Mouse (Mus musculus) neural tube, embryonic 13.5 days (tissue): ENCODE results near the gene Napepld. TPM values are rescaled to one million over a fixed set of nuclear protein-coding genes. Genes with fewer than 3 reads are reported as not detected.
"Not testable (repeated sequence)": the region's sequence is repeated elsewhere in the genome, so short reads cannot be mapped to it uniquely, and the experiment has no call there.

ENCODE experiments used
- ATAC-seq: fragments of 200-750 bp; cut with Nextera tagmentation; 2 replicates; pipeline ENCODE4 v1.8.0; 2017; ENCODE audit warnings: low read depth, mild to moderate bottlenecking, moderate TSS enrichment, moderate library complexity
- H3K27ac ChIP-seq: fragments of 300-500 bp; sonication (generic); replicated peaks from 2 replicates; pipeline ENCODE4 v1.5.1; 2015; ENCODE audit warnings: moderate library complexity, mild to moderate bottlenecking, inconsistent platforms
- H3K27me3 ChIP-seq: fragments of 300-500 bp; sonication (generic); 2 replicates; pipeline ENCODE4 v1.6.1; 2015; ENCODE audit warnings: mild to moderate bottlenecking, inconsistent platforms
- H3K36me3 ChIP-seq: fragments of 300-500 bp; sonication (generic); 2 replicates; pipeline ENCODE4 v1.6.1; 2015; ENCODE audit warnings: mild to moderate bottlenecking, inconsistent platforms
- H3K4me1 ChIP-seq: fragments of 300-500 bp; sonication (generic); replicated peaks from 2 replicates; pipeline ENCODE4 v1.6.1; 2015; ENCODE audit warnings: inconsistent platforms
- H3K4me2 ChIP-seq: fragments of 300-500 bp; sonication (generic); 2 replicates; pipeline ENCODE4 v1.6.1; 2015; ENCODE audit warnings: inconsistent platforms, mild to moderate bottlenecking, moderate library complexity
- H3K4me3 ChIP-seq: fragments of 300-500 bp; sonication (generic); 2 replicates; pipeline ENCODE4 v1.5.1; 2015; ENCODE audit warnings: mild to moderate bottlenecking, inconsistent platforms
- H3K9ac ChIP-seq: fragments of 300-500 bp; sonication (generic); 2 replicates; pipeline ENCODE4 v1.6.1; 2015; ENCODE audit warnings: moderate library complexity, mild to moderate bottlenecking, inconsistent platforms
- H3K9me3 ChIP-seq: fragments of 300-500 bp; sonication (generic); 2 replicates; pipeline ENCODE4 v1.6.1; 2016; ENCODE audit warnings: inconsistent platforms
- WGBS: fragments of 180-500 bp; shearing (Covaris S2); methylation state at CpG from one replicate; pipeline ENCODE4 v1.1.7; 2015; 5-methylcytosine and 5-hydroxymethylcytosine counted together
- polyA plus RNA-seq: library from polyadenylated mRNA; unstranded; fragments of >200 nt; fragmentation: Nextera tagmentation; extraction: Ambion mirVana; gene quantifications from 2 replicates; pipeline ENCODE4 v1.2.1, GENCODE M21; 2015

Napepld gene
- polyA plus RNA-seq, 1 experiment from 2014 or later, result 2.0 TPM

GRCm38 (mm10) chr5:21732177-21732911 is 31.1 kb upstream of the Napepld start:
- ATAC-seq, result peak; percentile 44
- Histone ChIP-seq H3K4me3 (no peak overlapping the region), H3K4me1 (peaks cover 30% of the 10 kb centered on the region), H3K4me2 (0 out of 2 replicates have a peak overlapping the region, but pooled peaks have one; percentile 24), H3K9ac (0 out of 2 replicates have a peak overlapping the region, but pooled peaks have one; percentile 45), H3K27ac (peak overlapping the region; percentile 93), H3K27me3 (no peaks in the 10 kb centered on the region), H3K9me3 (no peaks in the 10 kb centered on the region), H3K36me3 (no peaks in the 10 kb centered on the region)
- 24% methylated on average over 3 of the region's 3 CpGs for WGBS

- Histone ChIP-seq H3K9ac (no peak overlapping the region), H3K27me3 (no peaks in the 10 kb centered on the region), H3K4me2 (no peak overlapping the region), H3K9me3 (no peaks in the 10 kb centered on the region), H3K36me3 (no peaks in the 10 kb centered on the region), H3K27ac (no peak overlapping the region), H3K4me1 (peaks cover 38% of the 10 kb centered on the region), H3K4me3 (no peak overlapping the region)
- no peak for ATAC-seq
- 87% methylated on average over 5 of the region's 5 CpGs for WGBS
Observed at GRCm38 (mm10) chr5:21729107-21729506, 27.9 kb upstream of the Napepld start.

- WGBS, result 20% methylated on average over 7 of the region's 7 CpGs
- H3K9ac ChIP-seq, result peak overlapping the region; percentile 31; the same call in 1 of the 2 replicates
- H3K36me3 ChIP-seq, result no peaks in the 10 kb centered on the region
Observed at GRCm38 (mm10) chr5:21724872-21725271, 23.7 kb upstream of the Napepld start.

GRCm38 (mm10) chr5:21724427-21724826 is 23.2 kb upstream of the Napepld start:
- Histone ChIP-seq H3K27ac (peak overlapping the region; percentile 79), H3K9ac (peak overlapping the region; percentile 31; the same call in 1 of the 2 replicates), H3K4me3 (no peak overlapping the region), H3K36me3 (no peaks in the 10 kb centered on the region), H3K4me1 (peaks cover 12% of the 10 kb centered on the region; the same call in 1 of the 2 replicates), H3K27me3 (no peaks in the 10 kb centered on the region), H3K9me3 (no peaks in the 10 kb centered on the region), H3K4me2 (no peak overlapping the region)
- 53% methylated on average over 1 of the region's 1 CpGs for WGBS
- no peak for ATAC-seq

More at GRCm38 (mm10) chr5:21724872-21725271, 23.7 kb upstream of the Napepld start:
- peaks cover 12% of the 10 kb centered on the region; the same call in 1 of the 2 replicates for H3K4me1 ChIP-seq
- H3K9me3 ChIP-seq, result no peaks in the 10 kb centered on the region
- no peak overlapping the region for H3K4me2 ChIP-seq
- peak overlapping the region; percentile 79 for H3K27ac ChIP-seq
- no peak overlapping the region for H3K4me3 ChIP-seq
- ATAC-seq, result no peak
- H3K27me3 ChIP-seq, result no peaks in the 10 kb centered on the region

GRCm38 (mm10) chr5:21719209-21719608 is 18.0 kb upstream of the Napepld start:
- H3K9me3 ChIP-seq, result no peaks in the 10 kb centered on the region
- no peaks in the 10 kb centered on the region for H3K27me3 ChIP-seq
- no peak overlapping the region for H3K27ac ChIP-seq
- no peak overlapping the region for H3K4me2 ChIP-seq
- H3K36me3 ChIP-seq, result no peaks in the 10 kb centered on the region
- H3K4me3 ChIP-seq, result no peak overlapping the region
- no peak for ATAC-seq
- 0 out of 2 replicates have a peak, but pooled peaks cover under 1% of the 10 kb centered on the region for H3K4me1 ChIP-seq
- no peak overlapping the region for H3K9ac ChIP-seq
- WGBS, result 92% methylated on average over 2 of the region's 2 CpGs

GRCm38 (mm10) chr5:21718546-21718945 is 17.4 kb upstream of the Napepld start:
- Histone ChIP-seq H3K4me2 (no peak overlapping the region), H3K27ac (no peak overlapping the region), H3K9me3 (no peaks in the 10 kb centered on the region), H3K27me3 (no peaks in the 10 kb centered on the region), H3K36me3 (no peaks in the 10 kb centered on the region), H3K4me1 (no peaks in the 10 kb centered on the region), H3K4me3 (no peak overlapping the region), H3K9ac (no peak overlapping the region)
- ATAC-seq, result no peak
- 72% methylated on average over 5 of the region's 5 CpGs for WGBS

- Histone ChIP-seq H3K9me3 (no peaks in the 10 kb centered on the region), H3K4me1 (peaks cover 3% of the 10 kb centered on the region; the same call in 1 of the 2 replicates)
- no peak for ATAC-seq
Observed at GRCm38 (mm10) chr5:21717165-21717715, 16.0 kb upstream of the Napepld start.

GRCm38 (mm10) chr5:21714447-21714846 is 13.3 kb upstream of the Napepld start:
- H3K9me3 ChIP-seq, result no peaks in the 10 kb centered on the region
- no peak overlapping the region for H3K27ac ChIP-seq
- no peak for ATAC-seq
- H3K4me2 ChIP-seq, result no peak overlapping the region
- H3K4me1 ChIP-seq, result peaks cover 5% of the 10 kb centered on the region; the same call in 1 of the 2 replicates
- 94% methylated on average over 4 of the region's 4 CpGs for WGBS
- no peaks in the 10 kb centered on the region for H3K36me3 ChIP-seq
- H3K4me3 ChIP-seq, result no peak overlapping the region
- no peaks in the 10 kb centered on the region for H3K27me3 ChIP-seq
- H3K9ac ChIP-seq, result no peak overlapping the region

More at GRCm38 (mm10) chr5:21717165-21717715, 16.0 kb upstream of the Napepld start:
- 88% methylated on average over 10 of the region's 10 CpGs for WGBS
- Histone ChIP-seq H3K9ac (no peak overlapping the region), H3K36me3 (no peaks in the 10 kb centered on the region), H3K4me3 (no peak overlapping the region), H3K27ac (no peak overlapping the region), H3K4me2 (no peak overlapping the region), H3K27me3 (no peaks in the 10 kb centered on the region)

- Histone ChIP-seq H3K4me1 (peaks cover 5% of the 10 kb centered on the region; the same call in 1 of the 2 replicates), H3K9ac (no peak overlapping the region), H3K9me3 (no peaks in the 10 kb centered on the region), H3K27me3 (no peaks in the 10 kb centered on the region), H3K27ac (no peak overlapping the region), H3K36me3 (no peaks in the 10 kb centered on the region), H3K4me3 (no peak overlapping the region), H3K4me2 (no peak overlapping the region)
- ATAC-seq, result peak; percentile 72; the same call in 1 of the 2 replicates
- 39% methylated on average over 13 of the region's 13 CpGs for whole genome bisulfite sequencing
Observed at GRCm38 (mm10) chr5:21712127-21712715, 11.0 kb upstream of the Napepld start.

GRCm38 (mm10) chr5:21708011-21708410 is 6.8 kb upstream of the Napepld start:
- H3K4me3 ChIP-seq, H3K27ac ChIP-seq, H3K4me2 ChIP-seq, H3K36me3 ChIP-seq, H3K4me1 ChIP-seq, H3K9ac ChIP-seq, ATAC-seq, H3K27me3 ChIP-seq, H3K9me3 ChIP-seq: not testable (repeated sequence)
- 90% methylated on average over 8 of the region's 8 CpGs for WGBS

- Histone ChIP-seq H3K4me3 (no peak overlapping the region), H3K9me3 (no peaks in the 10 kb centered on the region), H3K36me3 (no peaks in the 10 kb centered on the region), H3K4me1 (no peaks in the 10 kb centered on the region), H3K9ac (no peak overlapping the region), H3K27me3 (no peaks in the 10 kb centered on the region), H3K27ac (no peak overlapping the region), H3K4me2 (no peak overlapping the region)
- no peak for ATAC-seq
- 88% methylated on average over 4 of the region's 4 CpGs for WGBS
Observed at GRCm38 (mm10) chr5:21706546-21706945, 5.3 kb upstream of the Napepld start.

- H3K4me1 ChIP-seq, result peaks cover 7% of the 10 kb centered on the region
- WGBS, result 77% methylated on average over 3 of the region's 3 CpGs
- H3K27me3 ChIP-seq, result no peaks in the 10 kb centered on the region
- ATAC-seq, result no peak
- H3K9me3 ChIP-seq, result no peaks in the 10 kb centered on the region
- no peaks in the 10 kb centered on the region for H3K36me3 ChIP-seq
- no peak overlapping the region for H3K9ac ChIP-seq
- no peak overlapping the region for H3K4me3 ChIP-seq
- no peak overlapping the region for H3K27ac ChIP-seq
- H3K4me2 ChIP-seq, result no peak overlapping the region
Observed at GRCm38 (mm10) chr5:21703708-21704107, 2.5 kb upstream of the Napepld start.
